Mouse (Mus musculus): Measurements from ENCODE around the gene Slc12a3. TPM values are rescaled to one million over a fixed set of nuclear protein-coding genes. Genes with fewer than 3 reads are reported as not detected.

Gene Slc12a3
- total and polyA plus RNA-seq, 3 experiments = 0.17 TPM; not detected in 2

GRCm38 (mm10) chr8:94282453-94282985 lies 46.5 kb upstream of the Slc12a3 start:
- no peak for DNase-seq (ENCODE audit: extremely low read depth)
- Histone ChIP-seq H3K4me1 (ENCODE audit: control insufficient read depth in 1 of 2, insufficient read depth in 2 of 2) (peaks cover 0 to 13% of the 10 kb centered on the region in 2 experiments; a peak in 2 of 4 replicates), H3K27ac (ENCODE audit: insufficient read depth, low read depth) (no peak overlapping the region), H3K79me2 (replicated peaks; ENCODE audit: control insufficient read depth, extremely low read depth, insufficient read depth, poor library complexity, severe bottlenecking) (0 out of 2 replicates have a peak, but pooled peaks cover 5% of the 10 kb centered on the region), H3K36me3 (replicated peaks in 1 of 2; ENCODE audit: control insufficient read depth in 1 of 2, insufficient read depth in 1 of 2, low read length in 1 of 2) (peaks cover 4 to 37% of the 10 kb centered on the region in 2 experiments), H3K9ac (ENCODE audit: insufficient read depth, low read depth) (no peak overlapping the region), H3K4me2 (ENCODE audit: insufficient read depth, low read depth, poor library complexity, severe bottlenecking) (no peak overlapping the region), H3K9me3 (replicated peaks; ENCODE audit: low read length) (no peaks in the 10 kb centered on the region), H3K27me3 (replicated peaks) (no peaks in the 10 kb centered on the region), H3K4me3 (replicated peaks in 1 of 3; ENCODE audit: low read depth in 2 of 3, low read length in 2 of 3, poor library complexity in 1 of 3) (no peak overlapping the region)
- dilution Hi-C loops (cut with MboI; ENCODE audit: extremely low pct_ligation_motif_present, extremely low pct_unique_long_range_greater_than_20kb, low sequenced_read_pairs) = no loop called here
- in situ Hi-C loops (cut with MboI; ENCODE audit: low pct_ligation_motif_present, low pct_unique_long_range_greater_than_20kb, low sequenced_read_pairs) = no loop called here
- no peak for TF ChIP-seq EP300 (IDR thresholded peaks at IDR 0.05; ENCODE audit: low read length)
- no peak for TF ChIP-seq IRF4 (IDR thresholded peaks at IDR 0.05; ENCODE audit: low read depth, low read length)

GRCm38 (mm10) chr8:94284204-94284603 lies 44.8 kb upstream of the Slc12a3 start:
- dilution Hi-C loops (cut with MboI; ENCODE audit: extremely low pct_ligation_motif_present, extremely low pct_unique_long_range_greater_than_20kb, low sequenced_read_pairs) = no loop called here
- Histone ChIP-seq H3K36me3 (replicated peaks in 1 of 2; ENCODE audit: control insufficient read depth in 1 of 2, insufficient read depth in 1 of 2, low read length in 1 of 2) (peaks cover 7 to 46% of the 10 kb centered on the region in 2 experiments), H3K27ac (ENCODE audit: insufficient read depth, low read depth) (no peak overlapping the region), H3K4me2 (ENCODE audit: insufficient read depth, low read depth, poor library complexity, severe bottlenecking) (no peak overlapping the region), H3K4me3 (replicated peaks in 1 of 3; ENCODE audit: low read depth in 2 of 3, low read length in 2 of 3, poor library complexity in 1 of 3) (no peak overlapping the region), H3K9me3 (replicated peaks; ENCODE audit: low read length) (no peaks in the 10 kb centered on the region), H3K79me2 (replicated peaks; ENCODE audit: control insufficient read depth, extremely low read depth, insufficient read depth, poor library complexity, severe bottlenecking) (0 out of 2 replicates have a peak, but pooled peaks cover 2% of the 10 kb centered on the region), H3K27me3 (replicated peaks) (no peaks in the 10 kb centered on the region), H3K4me1 (ENCODE audit: control insufficient read depth in 1 of 2, insufficient read depth in 2 of 2) (peaks cover 0 to 13% of the 10 kb centered on the region in 2 experiments; a peak in 2 of 4 replicates), H3K9ac (ENCODE audit: insufficient read depth, low read depth) (no peak overlapping the region)
- in situ Hi-C loops (cut with MboI; ENCODE audit: low pct_ligation_motif_present, low pct_unique_long_range_greater_than_20kb, low sequenced_read_pairs) = no loop called here
- DNase-seq (ENCODE audit: extremely low read depth) = no peak
- TF ChIP-seq JUN (IDR thresholded peaks at IDR 0.05; ENCODE audit: insufficient read depth, low read depth, low read length) = no peak
- TF ChIP-seq MXI1 (IDR thresholded peaks at IDR 0.05; ENCODE audit: low read depth, low read length) = no peak
- no peak for TF ChIP-seq E2F4 (IDR thresholded peaks at IDR 0.05; ENCODE audit: insufficient replicate concordance, low read depth, low read length)
- TF ChIP-seq RCOR1 (conservative IDR thresholded peaks at IDR 0.05; ENCODE audit: low read depth, low read length) = no peak
- no peak for TF ChIP-seq JUND (conservative IDR thresholded peaks at IDR 0.05; ENCODE audit: low read depth, low read length)
- no peak for TF ChIP-seq POLR2A (IDR thresholded peaks at IDR 0.05; ENCODE audit: low read depth, low read length)
- TF ChIP-seq BHLHE40 (IDR thresholded peaks at IDR 0.05; ENCODE audit: low read depth, low read length) = no peak
- no peak for TF ChIP-seq PAX5 (IDR thresholded peaks at IDR 0.05; ENCODE audit: low read length)
- TF ChIP-seq TCF12 (IDR thresholded peaks at IDR 0.05; ENCODE audit: low read depth, low read length) = no peak
- TF ChIP-seq MAX (IDR thresholded peaks at IDR 0.05; ENCODE audit: low read length) = no peak
- no peak for TF ChIP-seq CHD2 (IDR thresholded peaks at IDR 0.05; ENCODE audit: low read length)
- no peak for TF ChIP-seq SMC3 (IDR thresholded peaks at IDR 0.05; ENCODE audit: low read depth, low read length)
- TF ChIP-seq ZMIZ1 (IDR thresholded peaks at IDR 0.05; ENCODE audit: low read depth, low read length) = no peak

Data from CH12.LX (cell line).